Mouse (Mus musculus) ES-E14 (cell line): ENCODE results near the gene Lrp5.

Experiments
- HCFC1 ChIP-seq: IDR thresholded peaks from 2 replicates; pipeline ENCODE4 v1.6.1; 2012; ENCODE audit warnings: low read length, inconsistent platforms, borderline replicate concordance; ENCODE audit not compliant: insufficient read depth
- MAFK ChIP-seq: IDR thresholded peaks from 2 replicates; pipeline ENCODE4 v1.6.1; 2014; ENCODE audit warnings: mild to moderate bottlenecking, low read depth, low read length, inconsistent platforms; ENCODE audit not compliant: insufficient read depth
- ZC3H11A ChIP-seq: IDR thresholded peaks from 2 replicates; pipeline ENCODE4 v1.6.1; 2012; ENCODE audit warnings: low read depth, mild to moderate bottlenecking, inconsistent platforms, low read length, borderline replicate concordance
- ZNF384 ChIP-seq: IDR thresholded peaks from 2 replicates; pipeline ENCODE4 v1.6.1; 2012; ENCODE audit warnings: low read depth, low read length, inconsistent platforms

DNA sequence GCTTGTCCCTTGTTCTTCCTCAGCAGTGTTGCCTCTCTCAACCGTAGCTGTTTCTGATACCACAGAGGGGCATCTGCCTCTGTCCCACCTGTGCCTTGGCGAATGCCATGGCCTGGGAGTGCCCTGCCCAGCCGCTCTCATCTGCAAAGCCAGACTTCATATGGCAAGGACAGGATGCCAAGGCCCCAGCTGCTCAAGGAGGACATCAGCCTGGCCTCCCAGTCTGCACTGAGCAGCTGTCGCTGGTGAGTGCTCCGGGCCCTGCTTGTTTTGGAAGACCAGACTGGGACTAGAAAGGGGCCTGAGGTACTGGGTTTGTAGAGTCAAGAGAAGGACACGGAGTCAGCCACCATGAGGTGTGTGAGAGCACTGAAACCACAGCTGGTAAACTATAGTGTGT lies 28.0 kb upstream of the Lrp5 start:
- TF ChIP-seq ZNF384 (no peak), ZC3H11A (no peak), HCFC1 (no peak), MAFK (no peak)
